Mouse (Mus musculus): ENCODE measurements at regions not wholly inside any gene's neighbourhood (a gene's known extent, or its start where the extent isn't known, plus 50 kb on each side); places are given as distances from the start of the nearest gene placed in this dataset.
A peak's percentile ranks its signal among the peaks of the same experiment; 100 is the strongest.

DNA sequence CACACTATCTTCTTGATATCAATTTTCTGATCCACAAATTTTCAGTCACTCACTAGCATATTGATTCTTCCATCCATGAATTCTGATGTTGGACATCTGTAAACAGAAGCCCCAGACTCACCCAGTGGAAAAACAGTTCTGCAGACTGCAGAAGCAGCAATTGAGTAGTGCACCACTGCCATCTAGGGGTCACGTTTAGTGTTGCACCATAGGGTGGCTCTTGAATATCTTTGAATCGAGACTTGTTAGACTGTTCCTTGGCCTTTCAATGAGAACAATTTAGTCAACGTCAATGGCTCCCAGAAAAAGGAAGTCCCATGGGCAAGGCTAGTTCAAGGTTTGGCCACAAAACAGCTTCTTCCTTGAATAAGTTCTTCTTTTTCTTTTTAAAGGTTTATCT lies 828.1 kb downstream of the Gm10330 start:
- DNase-seq (ENCODE audit: extremely low spot score in 1 of 2, low spot score in 1 of 2), result peak in 1 of 2 experiments; percentile 62

DNA sequence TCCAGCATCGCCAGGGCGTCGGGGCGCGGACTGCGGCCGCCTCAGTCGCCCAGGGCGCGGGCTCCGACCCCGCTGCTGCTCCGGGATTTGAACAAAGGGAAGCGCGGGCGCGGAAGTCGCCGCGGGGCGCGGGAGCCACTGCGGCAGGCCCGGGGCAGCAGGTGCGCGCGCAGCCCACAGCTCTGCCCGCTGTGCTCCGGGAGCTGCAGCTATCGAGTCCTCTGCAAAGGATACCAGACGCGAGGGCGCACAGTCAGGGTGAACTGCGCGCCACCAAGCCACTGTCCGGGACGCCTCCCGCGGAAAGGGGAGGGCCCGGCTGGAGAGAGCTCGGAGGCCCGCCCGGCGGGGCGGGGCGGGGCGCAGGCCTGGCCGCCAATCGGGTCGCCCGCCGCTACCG lies 873.9 kb downstream of the Gm10330 start:
- peak in 1 of 2 experiments; percentile 0 for DNase-seq (ENCODE audit: extremely low spot score in 1 of 2, low spot score in 1 of 2)

Measured in frontal cortex, adult 2 months (tissue).